Mouse (Mus musculus) left cerebral cortex, adult 8-10 months (tissue): ENCODE results near the gene Setdb1. TPM values are rescaled to one million over a fixed set of nuclear protein-coding genes. Genes with fewer than 3 reads are reported as not detected.
A peak's percentile ranks its signal among the peaks of the same experiment; 100 is the strongest.

Source experiments
- DNase-seq, 2 experiments: peaks; one replicate each; pipeline ENCODE4 v3.0.0; 2022; ENCODE audit warnings: low spot score in 2 of 2
- total RNA-seq, 4 experiments: library from RNA; stranded (reverse); gene quantifications; 2 replicates each; pipeline ENCODE4 v1.2.4; 2022

Setdb1 gene
- total RNA-seq, 4 experiments from 2014 or later: 31.6 to 36.9 (median 34.8) TPM

- DNase-seq: peak in 1 of 2 experiments; percentile 45
Measured at GRCm38 (mm10) chr3:95319701-95320625, 37.0 kb downstream of the Setdb1 start.

- no peak for DNase-seq
Measured at GRCm38 (mm10) chr3:95319110-95319509, 37.9 kb downstream of the Setdb1 start.

- no peak for DNase-seq
Measured at GRCm38 (mm10) chr3:95318548-95318947, 38.5 kb downstream of the Setdb1 start.

- peak in 1 of 2 experiments; percentile 38 for DNase-seq
Measured at GRCm38 (mm10) chr3:95317414-95318080, 39.5 kb downstream of the Setdb1 start.

GRCm38 (mm10) chr3:95315844-95316550 is 41.0 kb downstream of the Setdb1 start:
- DNase-seq: no peak

GRCm38 (mm10) chr3:95315094-95315843 is 41.7 kb downstream of the Setdb1 start:
- peak; percentile 52 to 53 for DNase-seq

GRCm38 (mm10) chr3:95314486-95315093 is 42.4 kb downstream of the Setdb1 start, which contains the start of gene Cers2:
TSS of gene Cers2 (plus strand) at chr3:95314791.
- no peak for DNase-seq

GRCm38 (mm10) chr3:95314075-95314474 is 42.9 kb downstream of the Setdb1 start:
- no peak for DNase-seq

GRCm38 (mm10) chr3:95313476-95313875 is 43.5 kb downstream of the Setdb1 start:
- no peak for DNase-seq

- no peak for DNase-seq
Measured at GRCm38 (mm10) chr3:95312623-95313022, 44.4 kb downstream of the Setdb1 start.

GRCm38 (mm10) chr3:95310968-95311882 is 45.8 kb downstream of the Setdb1 start:
- peak; percentile 36 to 51 for DNase-seq

GRCm38 (mm10) chr3:95310496-95310895 is 46.5 kb downstream of the Setdb1 start:
- DNase-seq: no peak

GRCm38 (mm10) chr3:95307100-95307499 is 49.9 kb downstream of the Setdb1 start, which contains the start of gene Anxa9:
TSS of gene Anxa9 (minus strand) at chr3:95307176.
- no peak for DNase-seq

- no peak for DNase-seq
Measured at GRCm38 (mm10) chr3:95306244-95306643, 50.8 kb downstream of the Setdb1 start.

GRCm38 (mm10) chr3:95301204-95301796 is 55.7 kb downstream of the Setdb1 start:
- DNase-seq: no peak

GRCm38 (mm10) chr3:95298018-95298417 is 59.0 kb downstream of the Setdb1 start:
- no peak for DNase-seq

GRCm38 (mm10) chr3:95296103-95296469 is 60.9 kb downstream of the Setdb1 start:
- DNase-seq: no peak

- no peak for DNase-seq
Measured at GRCm38 (mm10) chr3:95295321-95296102, 61.5 kb downstream of the Setdb1 start.
